Mouse (Mus musculus) megakaryocyte, embryonic 14.5 days (primary cell): ENCODE measurements around the gene Frrs1.

Experiments used
- FLI1 ChIP-seq: IDR thresholded peaks from 2 replicates; pipeline ENCODE4 v1.6.1; 2012; ENCODE audit warnings: low read length, inconsistent platforms, mixed read lengths
- GATA1 ChIP-seq: IDR thresholded peaks from 3 replicates; pipeline ENCODE4 v1.6.1; 2012; ENCODE audit warnings: mixed read lengths, low read length, inconsistent platforms, borderline replicate concordance

DNA sequence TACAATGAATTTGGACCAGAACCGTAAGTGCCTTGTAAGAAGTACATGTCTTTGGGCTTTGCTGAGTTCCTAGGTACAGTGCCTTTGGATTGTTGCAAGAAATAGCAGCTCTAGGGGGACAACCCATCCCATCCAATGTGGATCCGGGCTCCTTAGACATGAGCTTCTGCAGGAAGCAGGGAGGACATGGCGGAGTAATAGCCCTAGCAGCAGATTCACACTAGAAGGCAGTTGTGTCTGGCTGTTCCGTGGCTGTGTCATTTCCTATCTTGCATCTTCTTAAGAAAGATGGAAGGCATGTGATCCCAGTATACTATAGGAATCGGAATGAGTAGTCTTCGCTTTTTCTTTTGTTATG is 32.9 kb downstream of the Frrs1 start:
- no peak for TF ChIP-seq GATA1
- no peak for TF ChIP-seq FLI1
